Mouse (Mus musculus) intestine, postnatal 0 days (tissue): ENCODE data around the gene Taf6. TPM values are rescaled to one million over a fixed set of nuclear protein-coding genes. Genes with fewer than 3 reads are reported as not detected.

ENCODE experiments used
- ATAC-seq: fragments of 200-750 bp; cut with Nextera tagmentation; 2 replicates; pipeline ENCODE4 v1.8.0; 2017; ENCODE audit warnings: mild to moderate bottlenecking, moderate TSS enrichment, moderate library complexity
- H3K27ac ChIP-seq: fragments of 300-500 bp; sonication (generic); 2 replicates; pipeline ENCODE4 v1.5.1; 2014; ENCODE audit warnings: mild to moderate bottlenecking, low read depth, low read length, moderate library complexity
- H3K27me3 ChIP-seq: fragments of 300-500 bp; sonication (generic); replicated peaks from 2 replicates; pipeline ENCODE4 v1.6.1; 2014; ENCODE audit warnings: low read length, mixed read lengths; ENCODE audit not compliant: control insufficient read depth, insufficient read depth
- H3K36me3 ChIP-seq: fragments of 300-500 bp; sonication (generic); 2 replicates; pipeline ENCODE4 v1.6.1; 2014; ENCODE audit warnings: mild to moderate bottlenecking, moderate library complexity; ENCODE audit not compliant: control insufficient read depth, insufficient read depth
- H3K4me1 ChIP-seq: fragments of 300-500 bp; sonication (generic); replicated peaks from 2 replicates; pipeline ENCODE4 v1.6.1; 2014; ENCODE audit warnings: antibody characterized with exemption, low read length, mixed read lengths; ENCODE audit not compliant: control insufficient read depth, insufficient read depth
- H3K4me2 ChIP-seq: fragments of 300-500 bp; sonication (generic); replicated peaks from 2 replicates; pipeline ENCODE4 v1.6.1; 2014; ENCODE audit warnings: low read depth, mild to moderate bottlenecking, moderate library complexity
- H3K4me3 ChIP-seq: fragments of 300-500 bp; sonication (generic); 2 replicates; pipeline ENCODE4 v1.5.1; 2014; ENCODE audit warnings: low read depth, low read length
- H3K9ac ChIP-seq: fragments of 300-500 bp; sonication (generic); 2 replicates; pipeline ENCODE4 v1.6.1; 2014; ENCODE audit warnings: mild to moderate bottlenecking, low read depth, low read length
- H3K9me3 ChIP-seq: fragments of 300-500 bp; sonication (generic); 2 replicates; pipeline ENCODE4 v1.6.1; 2016; ENCODE audit warnings: mixed run types; ENCODE audit not compliant: control insufficient read depth
- CTCF ChIP-seq: sonication (generic); IDR thresholded peaks from 2 replicates; pipeline ENCODE4 v1.5.1; 2016; ENCODE audit warnings: low read depth, mild to moderate bottlenecking, control low read depth, antibody characterized with exemption, moderate library complexity
- WGBS: fragments of 180-500 bp; shearing (Covaris S2); extraction: QIAGEN DNeasy Blood & Tissue Kit; methylation state at CpG from one replicate; pipeline ENCODE4 v1.1.7; 2014; 5-methylcytosine and 5-hydroxymethylcytosine counted together
- polyA plus RNA-seq: library from polyadenylated mRNA; unstranded; fragments of >200 nt; fragmentation: Nextera tagmentation; extraction: Ambion mirVana; gene quantifications from 2 replicates; pipeline ENCODE4 v1.2.1, GENCODE M21; 2015

Taf6 gene
- polyA plus RNA-seq, 1 experiment from 2014 or later: 23.5 TPM

GRCm38 (mm10) chr5:138163046-138163445 is 24.2 kb downstream of the Taf6 start:
- Histone ChIP-seq H3K27me3 (no peaks in the 10 kb centered on the region), H3K9ac (no peak overlapping the region), H3K27ac (no peak overlapping the region), H3K4me2 (no peak overlapping the region), H3K4me1 (0 out of 2 replicates have a peak, but pooled peaks cover 5% of the 10 kb centered on the region), H3K4me3 (no peak overlapping the region), H3K36me3 (peaks cover 54% of the 10 kb centered on the region), H3K9me3 (no peaks in the 10 kb centered on the region)
- TF ChIP-seq CTCF: no peak
- 61% methylated on average over 6 of the region's 6 CpGs for WGBS
- no peak for ATAC-seq

GRCm38 (mm10) chr5:138160842-138161665 is 26.2 kb downstream of the Taf6 start, which contains the start of gene Cops6:
Gene Cops6 (plus strand): TSS chr5:138161071.
- Histone ChIP-seq H3K4me3 (peak within 1 kb of the TSS; percentile 64), H3K36me3 (peaks cover 35% of the 10 kb centered on the region), H3K9ac (peak within 1 kb of the TSS; percentile 61), H3K27me3 (no peaks in the 10 kb centered on the region), H3K9me3 (no peaks in the 10 kb centered on the region), H3K27ac (peak within 1 kb of the TSS; percentile 3), H3K4me1 (0 out of 2 replicates have a peak, but pooled peaks cover 5% of the 10 kb centered on the region), H3K4me2 (peak within 1 kb of the TSS; percentile 73)
- TF ChIP-seq CTCF: no peak
- under 1% methylated on average over 42 of the region's 42 CpGs for WGBS
- ATAC-seq: peak; percentile 92

- Histone ChIP-seq H3K4me2 (peak overlapping the region; percentile 73), H3K27me3 (no peaks in the 10 kb centered on the region), H3K9ac (peak overlapping the region; percentile 61), H3K27ac (no peak overlapping the region), H3K4me3 (peak overlapping the region; percentile 64), H3K4me1 (0 out of 2 replicates have a peak, but pooled peaks cover 5% of the 10 kb centered on the region), H3K36me3 (peaks cover 27% of the 10 kb centered on the region), H3K9me3 (no peaks in the 10 kb centered on the region)
- no peak for TF ChIP-seq CTCF
- 61% methylated on average over 7 of the region's 7 CpGs for WGBS
- no peak for ATAC-seq
Measured at GRCm38 (mm10) chr5:138160224-138160762, 27.0 kb downstream of the Taf6 start.

GRCm38 (mm10) chr5:138155443-138155976 is 31.7 kb downstream of the Taf6 start, which contains the start of gene Zfp113:
Gene Zfp113 (minus strand): TSS chr5:138155744.
- no peaks in the 10 kb centered on the region for H3K9me3 ChIP-seq
- peak; percentile 97 for TF ChIP-seq CTCF
- H3K4me2 ChIP-seq: peak within 1 kb of the TSS; percentile 73
- WGBS: under 1% methylated on average over 31 of the region's 31 CpGs
- H3K27me3 ChIP-seq: no peaks in the 10 kb centered on the region
- H3K4me1 ChIP-seq: no peaks in the 10 kb centered on the region
- peak within 1 kb of the TSS; percentile 88 for H3K9ac ChIP-seq
- peak within 1 kb of the TSS; percentile 77 for H3K4me3 ChIP-seq
- H3K27ac ChIP-seq: peak within 1 kb of the TSS; percentile 84
- peak; percentile 94 for ATAC-seq
- H3K36me3 ChIP-seq: peaks cover 18% of the 10 kb centered on the region

GRCm38 (mm10) chr5:138154390-138154789 is 32.9 kb downstream of the Taf6 start:
- H3K4me1 ChIP-seq: no peaks in the 10 kb centered on the region
- H3K9ac ChIP-seq: 0 out of 2 replicates have a peak overlapping the region, but pooled peaks have one; percentile 88
- no peak overlapping the region for H3K27ac ChIP-seq
- peak overlapping the region; percentile 77 for H3K4me3 ChIP-seq
- ATAC-seq: no peak
- TF ChIP-seq CTCF: no peak
- no peaks in the 10 kb centered on the region for H3K9me3 ChIP-seq
- WGBS: 51% methylated on average over 3 of the region's 3 CpGs
- H3K36me3 ChIP-seq: peaks cover 22% of the 10 kb centered on the region
- H3K27me3 ChIP-seq: no peaks in the 10 kb centered on the region
- peak overlapping the region; percentile 73 for H3K4me2 ChIP-seq

- Histone ChIP-seq H3K36me3 (peaks cover 18% of the 10 kb centered on the region), H3K4me1 (no peaks in the 10 kb centered on the region), H3K9ac (no peak overlapping the region), H3K4me2 (no peak overlapping the region), H3K27me3 (no peaks in the 10 kb centered on the region), H3K4me3 (no peak overlapping the region), H3K9me3 (no peaks in the 10 kb centered on the region), H3K27ac (no peak overlapping the region)
- no peak for ATAC-seq
- 70% methylated on average over 4 of the region's 4 CpGs for WGBS
- no peak for TF ChIP-seq CTCF
Measured at GRCm38 (mm10) chr5:138138585-138138984, 48.7 kb downstream of the Taf6 start.
